Mouse (Mus musculus) stomach, embryonic 14.5 days (tissue): Measurements from ENCODE around the gene Klhl40. TPM values are rescaled to one million over a fixed set of nuclear protein-coding genes. Genes with fewer than 3 reads are reported as not detected.

Experiments used
- ATAC-seq: fragments of 200-750 bp; cut with Nextera tagmentation; 2 replicates; pipeline ENCODE4 v1.8.0; 2017; ENCODE audit warnings: low read depth, moderate TSS enrichment; ENCODE audit not compliant: insufficient number of reproducible peaks, insufficient read depth, low FRiP score
- H3K27ac ChIP-seq: fragments of 300-500 bp; sonication (generic); 2 replicates; pipeline ENCODE4 v1.5.1; 2014; ENCODE audit warnings: mild to moderate bottlenecking, low read length, moderate library complexity, mixed read lengths
- H3K27me3 ChIP-seq: fragments of 300-500 bp; sonication (generic); 2 replicates; pipeline ENCODE4 v1.6.1; 2014; ENCODE audit warnings: low read length, control low read depth, mixed read lengths; ENCODE audit not compliant: control insufficient read depth, insufficient read depth
- H3K36me3 ChIP-seq: fragments of 300-500 bp; sonication (generic); 2 replicates; pipeline ENCODE4 v1.6.1; 2014; ENCODE audit warnings: mild to moderate bottlenecking, control low read depth, low read length, moderate library complexity, mixed read lengths; ENCODE audit not compliant: control insufficient read depth, insufficient read depth
- H3K4me1 ChIP-seq: fragments of 300-500 bp; sonication (generic); 2 replicates; pipeline ENCODE4 v1.6.1; 2014; ENCODE audit warnings: low read length, control low read depth, mixed read lengths; ENCODE audit not compliant: control insufficient read depth, insufficient read depth
- H3K4me2 ChIP-seq: fragments of 300-500 bp; sonication (generic); replicated peaks from 2 replicates; pipeline ENCODE4 v1.6.1; 2014; ENCODE audit warnings: low read depth, low read length, control low read depth
- H3K4me3 ChIP-seq: fragments of 300-500 bp; sonication (generic); 2 replicates; pipeline ENCODE4 v1.5.1; 2014; ENCODE audit warnings: low read depth, low read length, control low read depth
- H3K9ac ChIP-seq: fragments of 300-500 bp; sonication (generic); replicated peaks from 2 replicates; pipeline ENCODE4 v1.6.1; 2014; ENCODE audit warnings: low read depth, mild to moderate bottlenecking, control low read depth, low read length, moderate library complexity, mixed read lengths
- H3K9me3 ChIP-seq: fragments of 300-500 bp; sonication (generic); 2 replicates; pipeline ENCODE4 v1.6.1; 2016; ENCODE audit warnings: low read depth, low read length, control low read depth; ENCODE audit not compliant: control insufficient read depth
- WGBS: fragments of 180-500 bp; shearing (Covaris S2); extraction: QIAGEN DNeasy Blood & Tissue Kit; methylation state at CpG from one replicate; pipeline ENCODE4 v1.1.7; 2014; 5-methylcytosine and 5-hydroxymethylcytosine counted together
- polyA plus RNA-seq: library from polyadenylated mRNA; unstranded; fragments of >200 nt; fragmentation: Nextera tagmentation; extraction: Ambion mirVana; gene quantifications from 2 replicates; pipeline ENCODE4 v1.2.1, GENCODE M21; 2014

The Klhl40 gene
- polyA plus RNA-seq, 1 experiment from 2014 or later, result 0.17 TPM

DNA sequence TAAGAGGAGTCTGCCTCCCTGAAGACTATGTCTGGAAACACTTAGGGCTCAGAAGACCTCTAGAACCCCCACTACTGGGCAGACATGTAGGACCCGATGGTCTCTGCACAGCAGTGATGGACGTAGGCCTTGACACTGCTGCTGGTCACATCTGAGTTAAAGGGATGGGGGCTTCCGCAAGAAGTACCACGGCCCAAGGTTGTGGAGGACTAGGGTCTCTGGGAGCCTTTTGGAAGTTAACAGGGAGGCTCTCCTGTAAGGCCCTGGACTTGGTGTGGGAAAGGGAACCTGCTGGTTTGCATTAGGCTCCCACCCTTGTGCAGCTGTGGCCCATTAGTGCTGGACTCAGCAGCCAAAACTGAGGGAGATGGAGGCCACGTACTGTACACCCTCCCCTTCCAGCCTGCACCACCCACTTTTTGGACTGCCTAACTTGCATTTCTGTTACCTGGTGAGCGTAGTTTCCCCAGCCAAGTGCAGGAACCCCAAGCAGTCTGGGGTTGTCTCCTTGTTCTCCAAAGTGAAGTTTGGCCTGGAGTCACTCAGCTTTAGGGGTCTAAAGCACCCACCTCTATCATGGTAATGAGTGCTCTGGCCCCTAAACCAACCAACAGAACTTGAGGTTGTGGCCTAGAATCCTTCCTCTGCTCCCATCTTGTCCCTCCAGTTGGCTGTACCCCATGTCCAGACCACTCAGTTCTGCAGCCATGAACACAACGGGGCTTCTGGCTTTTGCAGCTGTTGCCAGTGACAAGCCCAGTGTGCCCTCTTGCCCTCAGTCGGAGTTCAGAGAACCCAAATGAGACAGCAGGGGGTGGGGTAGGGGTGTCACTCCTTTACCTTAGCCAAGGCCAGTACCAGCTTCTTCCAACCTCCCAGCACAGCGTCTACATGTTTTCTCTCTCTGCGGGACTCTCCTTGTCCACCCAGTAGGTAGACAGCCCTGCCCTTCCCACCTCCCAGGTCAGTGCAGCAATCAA is 19.3 kb upstream of the Klhl40 start:
- Histone ChIP-seq H3K27me3 (no peaks in the 10 kb centered on the region), H3K27ac (0 out of 2 replicates have a peak overlapping the region, but pooled peaks have one; percentile 33), H3K4me2 (peak overlapping the region; percentile 91), H3K36me3 (peaks cover 34% of the 10 kb centered on the region), H3K4me3 (peak overlapping the region; percentile 87), H3K9me3 (no peaks in the 10 kb centered on the region), H3K4me1 (peaks cover 31% of the 10 kb centered on the region), H3K9ac (no peak overlapping the region)
- ATAC-seq, result no peak
- 46% methylated on average over 10 of the region's 10 CpGs for WGBS

DNA sequence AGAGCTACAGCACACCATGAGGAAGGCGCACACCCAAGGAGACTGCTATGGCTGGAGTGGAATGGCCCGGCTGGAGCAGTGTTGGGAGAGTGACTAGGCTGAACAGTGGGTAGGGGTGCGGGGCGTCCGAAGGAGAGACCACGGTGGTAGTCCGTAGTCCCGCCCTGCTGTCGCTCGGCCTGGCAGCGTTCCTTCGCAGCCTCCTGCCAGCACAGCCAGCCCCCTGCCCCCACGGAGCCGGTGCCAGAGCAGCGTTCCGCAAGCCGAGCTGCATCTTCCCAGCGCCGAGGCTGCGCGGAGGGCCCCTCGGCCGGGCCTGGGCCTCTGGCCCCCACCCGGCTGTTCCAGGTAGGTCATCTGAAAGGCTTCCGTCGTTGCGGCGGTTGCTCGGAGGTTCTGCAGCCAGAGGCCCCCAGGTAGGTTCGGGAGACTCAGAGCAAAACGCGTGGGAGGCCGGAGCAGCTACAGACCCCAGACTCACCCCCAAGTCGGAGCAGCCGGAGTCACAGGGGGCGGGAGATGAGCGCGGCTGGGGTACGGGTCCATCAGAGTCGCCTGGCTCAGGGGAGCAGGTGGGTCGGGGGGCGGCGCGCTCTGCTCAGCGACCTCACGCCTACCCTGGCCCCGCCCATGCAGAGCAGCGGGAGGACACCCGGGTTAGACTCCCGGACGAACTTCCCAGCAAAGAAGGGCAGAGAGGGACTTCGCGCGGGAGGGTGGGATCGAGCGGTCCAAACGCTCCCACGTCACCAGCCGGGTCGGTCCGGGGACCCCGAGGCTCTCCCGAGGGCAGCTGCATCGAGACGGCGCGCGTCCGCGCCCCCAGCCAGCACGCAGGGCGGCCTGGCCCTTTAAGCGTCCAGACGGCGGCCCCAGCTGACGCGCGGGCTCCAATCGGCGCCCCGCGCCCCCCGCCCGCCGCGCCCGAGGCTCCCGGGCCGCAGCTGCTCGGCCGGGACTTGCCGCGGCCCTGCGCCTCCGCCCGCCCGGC is 18.0 kb upstream of the Klhl40 start, which contains the start of gene Zfp651:
Gene Zfp651 (plus strand): TSS at position 240 of the 991 bp plus-strand sequence.
- Histone ChIP-seq H3K36me3 (peaks cover 33% of the 10 kb centered on the region), H3K27me3 (no peaks in the 10 kb centered on the region), H3K27ac (peak within 1 kb of the TSS; percentile 92), H3K4me1 (peaks cover 31% of the 10 kb centered on the region), H3K4me2 (peak within 1 kb of the TSS; percentile 91), H3K4me3 (peak within 1 kb of the TSS; percentile 87), H3K9ac (peak within 1 kb of the TSS; percentile 87), H3K9me3 (no peaks in the 10 kb centered on the region)
- under 1% methylated on average over 87 of the region's 97 CpGs for WGBS
- ATAC-seq, result peak; percentile 79

DNA sequence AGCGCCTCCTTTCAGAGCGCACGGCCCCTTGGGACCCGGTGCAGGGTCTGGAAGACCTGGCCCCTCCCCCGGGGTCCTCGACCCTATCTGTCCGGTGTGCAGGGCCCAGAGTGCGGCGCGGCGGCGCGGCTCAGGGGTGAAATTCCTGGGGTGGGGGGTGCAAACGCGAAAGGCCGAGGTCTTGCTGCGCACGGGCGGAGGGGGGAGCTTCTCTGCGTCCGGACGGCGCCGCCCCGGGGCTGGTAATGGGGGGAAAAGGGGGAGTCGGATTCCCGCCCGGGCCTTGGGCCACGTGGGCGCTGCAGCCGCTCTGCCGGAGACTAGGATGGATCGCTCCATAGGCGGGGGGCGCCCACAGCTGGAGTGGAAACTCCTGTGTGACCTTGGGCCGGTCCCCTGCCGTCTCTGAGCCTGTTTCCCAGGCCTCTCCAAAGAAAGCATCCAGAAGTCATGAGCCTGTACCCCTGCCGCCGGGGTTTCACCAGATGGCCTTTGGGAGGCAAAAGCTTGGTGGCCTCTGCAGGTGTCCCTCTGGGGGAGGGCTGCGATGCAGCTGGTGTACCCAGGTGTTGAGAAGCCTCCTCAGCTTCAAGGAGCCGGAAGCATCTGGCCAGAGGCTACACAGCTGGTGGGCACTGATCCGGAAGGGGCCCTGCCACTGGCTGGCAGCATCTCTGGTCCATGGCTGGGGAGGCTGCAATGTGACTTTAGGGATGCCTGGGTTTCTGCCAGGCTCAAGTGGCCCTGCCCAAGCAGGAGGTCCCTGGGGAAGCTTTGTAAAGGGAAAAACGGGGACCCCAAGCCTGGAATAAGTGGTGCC is 16.9 kb upstream of the Klhl40 start:
- peaks cover 31% of the 10 kb centered on the region for H3K4me1 ChIP-seq
- peak overlapping the region; percentile 87 for H3K9ac ChIP-seq
- 2% methylated on average over 43 of the region's 43 CpGs for WGBS
- H3K9me3 ChIP-seq, result no peaks in the 10 kb centered on the region
- peaks cover 31% of the 10 kb centered on the region for H3K36me3 ChIP-seq
- peak; percentile 62 for ATAC-seq
- no peaks in the 10 kb centered on the region for H3K27me3 ChIP-seq
- H3K4me3 ChIP-seq, result peak overlapping the region; percentile 87
- H3K27ac ChIP-seq, result peak overlapping the region; percentile 92
- H3K4me2 ChIP-seq, result peak overlapping the region; percentile 91

DNA sequence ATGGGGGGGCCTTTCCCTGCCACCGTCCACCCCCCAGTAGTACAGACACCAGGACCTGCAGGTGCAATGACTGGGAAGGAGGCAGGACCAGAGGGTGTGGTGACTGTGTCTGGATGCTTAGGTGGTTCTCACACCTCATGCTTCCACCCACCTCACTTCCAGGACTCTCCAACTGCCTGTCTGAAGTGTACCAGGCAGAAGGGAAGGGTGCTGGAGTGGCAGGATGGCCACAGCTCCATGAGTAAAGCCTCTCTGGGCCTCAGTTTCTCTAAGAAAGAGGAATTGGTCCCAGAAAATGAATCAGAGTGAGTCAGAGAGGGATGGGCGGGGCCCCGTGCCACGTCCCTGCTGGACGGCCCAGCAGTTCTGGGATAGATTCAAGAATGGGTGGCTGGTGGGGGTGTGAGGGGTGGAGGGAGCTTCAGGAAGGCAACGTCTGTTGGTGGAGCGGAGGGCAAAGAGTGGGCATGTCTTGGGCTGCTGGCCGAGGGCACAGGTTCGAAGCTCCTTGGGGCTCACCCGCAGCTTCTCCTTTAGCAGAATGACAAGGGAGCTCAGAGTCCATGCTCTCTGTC is 16.2 kb upstream of the Klhl40 start:
- no peak for ATAC-seq
- no peaks in the 10 kb centered on the region for H3K27me3 ChIP-seq
- H3K4me3 ChIP-seq, result peak overlapping the region; percentile 87
- 60% methylated on average over 10 of the region's 10 CpGs for WGBS
- H3K9ac ChIP-seq, result peak overlapping the region; percentile 87
- peaks cover 33% of the 10 kb centered on the region for H3K36me3 ChIP-seq
- no peak overlapping the region; the same call in 1 of the 2 replicates for H3K27ac ChIP-seq
- peak overlapping the region; percentile 91 for H3K4me2 ChIP-seq
- peaks cover 31% of the 10 kb centered on the region for H3K4me1 ChIP-seq
- no peaks in the 10 kb centered on the region for H3K9me3 ChIP-seq

DNA sequence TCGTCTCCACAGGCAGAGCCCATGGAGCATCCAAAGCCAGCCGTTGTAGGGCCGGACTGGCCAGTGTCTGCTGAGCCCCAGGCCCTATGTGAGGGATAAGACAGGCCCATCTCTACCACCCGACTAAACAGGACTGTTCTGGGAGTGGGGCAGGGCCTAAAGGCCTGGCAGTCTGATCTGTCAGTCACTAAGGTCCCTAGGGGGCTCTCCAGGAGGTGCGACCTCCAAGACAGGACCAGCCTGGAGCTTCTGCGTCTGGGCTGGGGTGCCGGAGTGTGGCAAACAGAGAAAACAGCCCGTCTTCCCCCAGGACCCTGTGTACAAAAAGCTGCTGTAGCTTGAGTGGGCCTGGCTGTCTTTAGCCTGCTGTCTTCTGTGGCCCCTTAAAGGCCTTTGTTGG is 15.6 kb upstream of the Klhl40 start:
- no peak overlapping the region for H3K9ac ChIP-seq

DNA sequence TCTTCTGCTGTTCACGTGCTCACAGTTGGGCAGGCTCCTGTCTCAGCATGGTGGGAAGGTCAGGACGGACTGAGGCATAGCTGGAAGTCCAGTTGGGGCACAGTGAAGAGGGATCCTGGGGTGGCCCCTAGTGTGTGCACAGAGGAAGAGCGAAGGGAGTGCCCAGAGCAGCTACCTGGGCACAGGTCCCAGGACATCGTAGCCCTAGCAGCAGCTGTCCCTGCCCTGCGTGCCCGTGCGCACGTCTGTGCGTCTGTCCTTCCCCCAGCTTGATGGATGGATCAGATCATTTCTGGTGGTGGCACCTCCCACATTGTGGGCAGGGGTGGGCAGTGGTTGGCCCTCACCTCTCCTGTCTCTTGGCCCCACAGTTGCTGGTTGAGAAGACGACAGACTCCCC is 15.2 kb upstream of the Klhl40 start:
- peaks cover 31% of the 10 kb centered on the region for H3K4me1 ChIP-seq
- peaks cover 35% of the 10 kb centered on the region for H3K36me3 ChIP-seq
- no peak overlapping the region for H3K4me3 ChIP-seq
- H3K9ac ChIP-seq, result no peak overlapping the region
- ATAC-seq, result no peak
- H3K27ac ChIP-seq, result no peak overlapping the region
- H3K27me3 ChIP-seq, result no peaks in the 10 kb centered on the region
- no peaks in the 10 kb centered on the region for H3K9me3 ChIP-seq
- H3K4me2 ChIP-seq, result no peak overlapping the region
- WGBS, result 81% methylated on average over 10 of the region's 10 CpGs

More for the DNA sequence above, 15.6 kb upstream of the Klhl40 start:
- Histone ChIP-seq H3K4me1 (peaks cover 31% of the 10 kb centered on the region), H3K4me3 (no peak overlapping the region), H3K9me3 (no peaks in the 10 kb centered on the region), H3K27ac (no peak overlapping the region), H3K27me3 (no peaks in the 10 kb centered on the region), H3K36me3 (peaks cover 31% of the 10 kb centered on the region), H3K4me2 (no peak overlapping the region)
- WGBS, result 65% methylated on average over 8 of the region's 8 CpGs
- ATAC-seq, result no peak

DNA sequence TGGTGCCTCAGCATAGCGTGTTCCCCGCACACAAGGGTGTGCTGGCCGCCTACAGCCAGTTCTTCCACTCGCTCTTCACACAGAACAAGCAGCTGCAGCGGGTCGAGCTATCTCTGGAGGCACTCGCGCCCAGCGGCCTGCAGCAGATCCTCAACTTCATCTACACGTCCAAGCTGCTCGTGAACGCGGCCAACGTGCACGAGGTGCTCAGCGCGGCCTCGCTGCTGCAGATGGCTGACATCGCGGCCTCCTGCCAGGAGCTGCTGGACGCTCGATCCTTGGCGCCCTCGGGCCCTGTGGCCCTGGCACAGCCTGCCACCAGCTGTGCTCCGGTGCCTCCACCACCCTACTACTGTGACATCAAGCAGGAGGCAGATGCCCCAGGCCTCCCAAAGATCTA is 14.6 kb upstream of the Klhl40 start:
- ATAC-seq, result no peak
- no peaks in the 10 kb centered on the region for H3K9me3 ChIP-seq
- peaks cover 40% of the 10 kb centered on the region for H3K36me3 ChIP-seq
- H3K27me3 ChIP-seq, result no peaks in the 10 kb centered on the region
- H3K4me1 ChIP-seq, result peaks cover 29% of the 10 kb centered on the region
- no peak overlapping the region for H3K27ac ChIP-seq
- H3K4me3 ChIP-seq, result no peak overlapping the region
- no peak overlapping the region for H3K9ac ChIP-seq
- no peak overlapping the region for H3K4me2 ChIP-seq
- WGBS, result 91% methylated on average over 25 of the region's 25 CpGs
